Mouse (Mus musculus): ENCODE measurements around the gene Gpr150. TPM values are rescaled to one million over a fixed set of nuclear protein-coding genes. Genes with fewer than 3 reads are reported as not detected.

Gpr150 gene
- polyA plus RNA-seq, 2 experiments from 2014 or later: not detected

Other genes starting within 250 kb of the Gpr150 start
- 100 to 1,000 TPM; 240 to 300 TPM for gene Glrx, start 217.1 kb downstream of the Gpr150 start, polyA plus RNA-seq (2017; shearing (Covaris generic))
- gene Rhobtb3, start 113.1 kb downstream of the Gpr150 start, polyA plus RNA-seq (2017; shearing (Covaris generic)): under 1 TPM; 0.11 to 0.16 TPM
- gene Spata9, start 89.8 kb downstream of the Gpr150 start, polyA plus RNA-seq (2017; shearing (Covaris generic)): not detected
- 10 to 100 TPM; 34.3 to 37.4 TPM for gene Rfesd, start 38.3 kb downstream of the Gpr150 start, polyA plus RNA-seq (2017; shearing (Covaris generic))
- gene Arsk, start 41.7 kb upstream of the Gpr150 start, polyA plus RNA-seq (2017; shearing (Covaris generic)): 1 to 10 TPM; 5.7 to 7.7 TPM
- 10 to 100 TPM; 11.9 to 16.8 TPM for gene Ttc37, start 41.7 kb upstream of the Gpr150 start, polyA plus RNA-seq (2017; shearing (Covaris generic))
- gene Fam81b, start 248.1 kb upstream of the Gpr150 start, polyA plus RNA-seq (2017; shearing (Covaris generic)): not detected

Measured in CD4-positive, CD25-positive, alpha-beta regulatory T cell, adult 4 months (primary cell).